Mouse (Mus musculus) lung, embryonic 14.5 days (tissue): Measurements from ENCODE around the gene Klf7. TPM values are rescaled to one million over a fixed set of nuclear protein-coding genes. Genes with fewer than 3 reads are reported as not detected.

Experiments
- ATAC-seq: fragments of 200-750 bp; cut with Nextera tagmentation; 2 replicates; pipeline ENCODE4 v1.8.0; 2017; ENCODE audit warnings: mild to moderate bottlenecking, moderate TSS enrichment, moderate library complexity; ENCODE audit not compliant: insufficient read depth
- DNase-seq: peaks from one replicate; pipeline ENCODE4 v3.0.0-alpha.2; 2015
- H3K27ac ChIP-seq: fragments of 300-500 bp; sonication (generic); 2 replicates; pipeline ENCODE4 v1.5.1; 2014; ENCODE audit warnings: low read depth, mild to moderate bottlenecking, moderate library complexity
- H3K27me3 ChIP-seq: fragments of 300-500 bp; sonication (generic); 2 replicates; pipeline ENCODE4 v1.6.1; 2014; ENCODE audit warnings: low read length, control low read depth; ENCODE audit not compliant: insufficient read depth
- H3K36me3 ChIP-seq: fragments of 300-500 bp; sonication (generic); 2 replicates; pipeline ENCODE4 v1.6.1; 2014; ENCODE audit warnings: control low read depth; ENCODE audit not compliant: insufficient read depth
- H3K4me1 ChIP-seq: fragments of 300-500 bp; sonication (generic); 2 replicates; pipeline ENCODE4 v1.6.1; 2014; ENCODE audit warnings: antibody characterized with exemption, control low read depth; ENCODE audit not compliant: insufficient read depth
- H3K4me2 ChIP-seq: fragments of 300-500 bp; sonication (generic); 2 replicates; pipeline ENCODE4 v1.6.1; 2014; ENCODE audit warnings: mild to moderate bottlenecking
- H3K4me3 ChIP-seq: fragments of 300-500 bp; sonication (generic); 2 replicates; pipeline ENCODE4 v1.5.1; 2014; ENCODE audit warnings: low read depth, low read length
- H3K9ac ChIP-seq: fragments of 300-500 bp; sonication (generic); 2 replicates; pipeline ENCODE4 v1.6.1; 2014
- H3K9me3 ChIP-seq: fragments of 300-500 bp; sonication (generic); 2 replicates; pipeline ENCODE4 v1.6.1; 2016; ENCODE audit warnings: low read depth, low read length, control low read depth
- CTCF ChIP-seq: IDR thresholded peaks from 2 replicates; pipeline ENCODE4 v1.5.1; 2016; ENCODE audit warnings: antibody characterized with exemption, low read depth
- WGBS: fragments of 180-500 bp; shearing (Covaris S2); extraction: QIAGEN DNeasy Blood & Tissue Kit; methylation state at CpG from one replicate; pipeline ENCODE4 v1.1.7; 2014; 5-methylcytosine and 5-hydroxymethylcytosine counted together
- polyA plus RNA-seq: library from polyadenylated mRNA; unstranded; fragments of >200 nt; fragmentation: Nextera tagmentation; extraction: Ambion mirVana; gene quantifications from 2 replicates; pipeline ENCODE4 v1.2.1, GENCODE M21; 2014

Gene Klf7
- polyA plus RNA-seq, 1 experiment from 2014 or later, result 17.7 TPM

DNA sequence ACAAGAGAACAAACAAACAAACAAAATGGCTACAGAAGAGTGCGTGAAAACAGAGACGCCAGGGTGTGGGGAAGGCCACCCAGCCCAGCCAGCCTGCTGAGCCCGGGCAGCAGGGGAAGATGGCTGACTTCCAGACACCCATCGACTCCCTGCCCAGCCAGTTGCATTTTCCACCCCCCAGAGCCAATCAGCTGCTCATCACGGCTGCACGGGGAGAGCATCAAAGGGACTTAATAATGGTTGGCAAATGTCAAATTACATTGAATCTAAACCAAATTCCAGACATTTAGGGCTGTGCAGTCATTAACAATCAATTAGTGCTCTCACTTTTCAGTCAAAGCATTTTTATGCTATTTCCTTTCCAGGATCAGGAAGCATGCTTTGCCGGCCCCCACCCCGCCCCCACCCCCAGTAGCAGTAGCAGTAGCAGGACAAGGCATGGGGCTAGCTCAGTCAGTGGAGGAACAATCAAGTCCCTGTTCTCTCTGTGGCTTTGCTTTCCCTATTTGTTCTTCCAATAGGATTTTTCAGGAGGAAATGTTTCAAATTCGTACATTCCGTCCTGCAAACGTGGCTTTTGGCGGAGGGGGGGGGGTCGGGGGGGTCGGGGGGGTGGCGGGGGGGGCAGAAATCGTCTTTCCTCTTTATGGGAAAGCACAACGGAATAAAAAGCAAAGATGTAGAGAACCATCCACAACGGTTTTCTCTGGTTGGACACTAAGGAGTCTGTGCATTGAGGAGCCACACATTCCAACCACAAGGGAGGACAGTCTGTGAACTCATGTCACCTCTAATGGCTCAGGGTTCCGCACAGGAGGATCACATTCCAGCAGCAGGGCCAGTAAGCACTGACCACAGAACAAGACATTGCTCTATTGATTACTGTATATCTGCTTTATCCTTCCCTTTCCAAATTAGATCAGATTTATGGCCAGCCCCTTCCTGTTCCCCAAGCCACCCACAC, 101.1 kb downstream of the Klf7 start:
- DNase-seq (peak; percentile 57), ATAC-seq (peak; percentile 68)
- TF ChIP-seq CTCF, result peak; percentile 43
- Histone ChIP-seq H3K27me3 (no peaks in the 10 kb centered on the region), H3K4me3 (no peak overlapping the region), H3K9ac (no peak overlapping the region), H3K4me2 (peak overlapping the region; percentile 42), H3K27ac (no peak overlapping the region), H3K36me3 (no peaks in the 10 kb centered on the region), H3K9me3 (no peaks in the 10 kb centered on the region), H3K4me1 (peaks cover 16% of the 10 kb centered on the region)
- 18% methylated on average over 19 of the region's 19 CpGs for WGBS

GRCm38 (mm10) chr1:64019127-64019635, 102.9 kb downstream of the Klf7 start:
- Histone ChIP-seq H3K9me3 (no peaks in the 10 kb centered on the region), H3K36me3 (no peaks in the 10 kb centered on the region), H3K27me3 (no peaks in the 10 kb centered on the region), H3K9ac (no peak overlapping the region), H3K27ac (peak overlapping the region; percentile 54; the same call in 1 of the 2 replicates), H3K4me2 (peak overlapping the region; percentile 3; the same call in 1 of the 2 replicates), H3K4me3 (no peak overlapping the region), H3K4me1 (peaks cover 16% of the 10 kb centered on the region)
- no peak for TF ChIP-seq CTCF
- WGBS, result 38% methylated on average over 6 of the region's 6 CpGs
- DNase-seq (peak; percentile 50), ATAC-seq (peak; percentile 41; the same call in 1 of the 2 replicates)

GRCm38 (mm10) chr1:64018466-64019077, 103.5 kb downstream of the Klf7 start:
- WGBS, result 29% methylated on average over 16 of the region's 16 CpGs
- H3K27ac ChIP-seq, result peak overlapping the region; percentile 54
- peak; percentile 63 for DNase-seq
- peaks cover 16% of the 10 kb centered on the region for H3K4me1 ChIP-seq
- no peak for TF ChIP-seq CTCF
- no peak overlapping the region for H3K9ac ChIP-seq
- no peaks in the 10 kb centered on the region for H3K27me3 ChIP-seq
- H3K4me2 ChIP-seq, result peak overlapping the region; percentile 3
- ATAC-seq, result peak; percentile 71
- H3K4me3 ChIP-seq, result no peak overlapping the region
- H3K36me3 ChIP-seq, result no peaks in the 10 kb centered on the region
- H3K9me3 ChIP-seq, result no peaks in the 10 kb centered on the region

DNA sequence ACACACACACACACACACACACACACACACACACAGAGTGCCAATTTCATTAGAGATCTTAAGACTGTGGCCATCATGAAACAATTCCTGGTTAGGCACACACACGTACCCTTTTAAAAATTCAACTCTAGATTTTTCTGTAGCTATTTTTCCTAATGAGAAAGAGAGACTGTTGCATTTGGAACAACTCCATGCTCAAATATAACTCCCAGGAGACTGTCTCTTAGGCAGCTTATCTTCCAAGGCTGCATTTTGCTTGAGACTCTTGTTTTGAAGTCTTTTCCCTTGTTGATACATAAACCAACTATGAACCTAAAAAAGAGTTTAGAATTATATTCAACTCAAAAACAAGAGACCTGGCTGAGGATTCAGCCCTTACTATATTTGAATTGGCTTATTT, 108.0 kb downstream of the Klf7 start:
- Histone ChIP-seq H3K4me3 (no peak overlapping the region), H3K36me3 (no peaks in the 10 kb centered on the region), H3K9ac (no peak overlapping the region), H3K27ac (no peak overlapping the region), H3K4me2 (no peak overlapping the region), H3K27me3 (no peaks in the 10 kb centered on the region), H3K9me3 (no peaks in the 10 kb centered on the region), H3K4me1 (peaks cover 5% of the 10 kb centered on the region; the same call in 1 of the 2 replicates)
- ATAC-seq (no peak), DNase-seq (no peak)
- WGBS, result 69% methylated on average over 1 of the region's 1 CpGs
- no peak for TF ChIP-seq CTCF

DNA sequence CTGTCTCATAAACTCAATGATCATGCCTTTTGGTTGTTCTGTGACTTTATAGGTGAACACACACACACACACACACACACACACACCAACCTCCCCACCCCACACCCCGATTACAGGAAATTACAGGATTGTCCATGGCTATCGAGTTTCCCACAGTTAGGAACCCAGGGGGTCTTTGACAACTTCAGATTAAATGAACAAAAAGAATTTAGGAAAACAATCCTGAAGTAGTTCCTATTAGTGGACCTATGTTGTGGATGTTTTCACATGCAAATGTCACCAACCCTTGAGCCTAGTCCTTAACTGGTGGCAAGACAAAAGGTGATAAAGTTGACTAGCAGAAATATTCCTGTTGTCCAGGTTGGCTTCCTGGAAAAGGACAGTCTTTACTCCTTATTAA, 113.1 kb downstream of the Klf7 start:
- TF ChIP-seq CTCF, result no peak
- DNase-seq (no peak), ATAC-seq (no peak)
- Histone ChIP-seq H3K36me3 (no peaks in the 10 kb centered on the region), H3K4me1 (no peaks in the 10 kb centered on the region), H3K9me3 (no peaks in the 10 kb centered on the region), H3K27ac (no peak overlapping the region), H3K27me3 (no peaks in the 10 kb centered on the region), H3K9ac (no peak overlapping the region), H3K4me3 (no peak overlapping the region), H3K4me2 (no peak overlapping the region)
- WGBS, result 60% methylated on average over 2 of the region's 2 CpGs

GRCm38 (mm10) chr1:64008031-64008430, 114.1 kb downstream of the Klf7 start:
- ATAC-seq, result no peak
- no peak for DNase-seq
- no peak overlapping the region for H3K4me2 ChIP-seq
- H3K36me3 ChIP-seq, result no peaks in the 10 kb centered on the region
- no peaks in the 10 kb centered on the region for H3K27me3 ChIP-seq
- H3K9ac ChIP-seq, result no peak overlapping the region
- TF ChIP-seq CTCF, result no peak
- no peaks in the 10 kb centered on the region for H3K9me3 ChIP-seq
- no peak overlapping the region for H3K27ac ChIP-seq
- H3K4me1 ChIP-seq, result no peaks in the 10 kb centered on the region
- H3K4me3 ChIP-seq, result no peak overlapping the region

DNA sequence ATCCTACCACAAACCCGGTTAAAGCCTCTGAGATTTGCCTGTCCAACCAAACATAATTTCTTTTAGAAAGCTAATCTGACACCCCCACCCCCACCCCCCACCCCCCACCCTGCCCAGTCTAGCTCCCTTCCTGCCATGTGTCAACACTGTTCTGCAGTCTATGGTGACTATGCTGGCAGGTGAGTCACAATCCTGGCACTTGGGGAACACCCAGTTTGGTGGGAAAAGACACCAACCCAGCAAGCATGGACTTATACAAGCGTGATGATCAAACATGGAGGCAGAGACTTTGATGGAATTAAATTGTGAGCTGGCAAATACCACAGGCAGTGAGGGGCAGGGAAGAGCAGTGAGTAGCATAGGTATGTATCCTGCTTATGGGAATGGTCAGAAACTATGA, 116.9 kb downstream of the Klf7 start:
- Histone ChIP-seq H3K9ac (no peak overlapping the region), H3K4me1 (no peaks in the 10 kb centered on the region), H3K9me3 (no peaks in the 10 kb centered on the region), H3K27ac (no peak overlapping the region), H3K4me2 (no peak overlapping the region), H3K27me3 (no peaks in the 10 kb centered on the region), H3K36me3 (no peaks in the 10 kb centered on the region), H3K4me3 (no peak overlapping the region)
- ATAC-seq (no peak), DNase-seq (no peak)
- no peak for TF ChIP-seq CTCF
- WGBS, result 81% methylated on average over 2 of the region's 2 CpGs
